Mouse (Mus musculus) left cerebral cortex, adult 8-10 months (tissue): ENCODE measurements around the gene Acsbg2. TPM values are rescaled to one million over a fixed set of nuclear protein-coding genes. Genes with fewer than 3 reads are reported as not detected.

Source experiments
- DNase-seq, 2 experiments: peaks; one replicate each; pipeline ENCODE4 v3.0.0; 2022; ENCODE audit warnings: low spot score in 2 of 2
- total RNA-seq, 4 experiments: library from RNA; stranded (reverse); gene quantifications; 2 replicates each; pipeline ENCODE4 v1.2.4; 2022

Acsbg2 gene
- total RNA-seq, 4 experiments from 2014 or later, result not detected

DNA sequence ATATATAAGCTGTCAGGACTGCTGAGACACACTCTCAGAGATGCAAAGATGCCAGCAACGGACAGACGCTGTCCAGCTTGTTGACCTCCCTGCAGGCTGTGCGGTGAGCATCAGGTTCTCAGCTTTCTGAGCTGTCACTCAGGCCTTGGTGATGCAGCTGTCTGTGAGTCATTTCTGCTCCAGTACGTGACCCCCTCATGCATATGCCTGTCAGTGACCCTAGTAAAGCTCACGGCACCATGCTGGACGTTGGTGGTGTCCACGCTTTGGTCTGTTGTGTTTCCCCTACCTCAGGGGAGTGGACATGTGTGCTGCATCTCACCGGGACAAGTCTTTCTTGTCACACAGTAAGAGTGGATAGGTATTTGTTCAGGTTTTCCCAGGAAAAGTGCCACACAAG, 2.5 kb downstream of the Acsbg2 start:
- no peak for DNase-seq

DNA sequence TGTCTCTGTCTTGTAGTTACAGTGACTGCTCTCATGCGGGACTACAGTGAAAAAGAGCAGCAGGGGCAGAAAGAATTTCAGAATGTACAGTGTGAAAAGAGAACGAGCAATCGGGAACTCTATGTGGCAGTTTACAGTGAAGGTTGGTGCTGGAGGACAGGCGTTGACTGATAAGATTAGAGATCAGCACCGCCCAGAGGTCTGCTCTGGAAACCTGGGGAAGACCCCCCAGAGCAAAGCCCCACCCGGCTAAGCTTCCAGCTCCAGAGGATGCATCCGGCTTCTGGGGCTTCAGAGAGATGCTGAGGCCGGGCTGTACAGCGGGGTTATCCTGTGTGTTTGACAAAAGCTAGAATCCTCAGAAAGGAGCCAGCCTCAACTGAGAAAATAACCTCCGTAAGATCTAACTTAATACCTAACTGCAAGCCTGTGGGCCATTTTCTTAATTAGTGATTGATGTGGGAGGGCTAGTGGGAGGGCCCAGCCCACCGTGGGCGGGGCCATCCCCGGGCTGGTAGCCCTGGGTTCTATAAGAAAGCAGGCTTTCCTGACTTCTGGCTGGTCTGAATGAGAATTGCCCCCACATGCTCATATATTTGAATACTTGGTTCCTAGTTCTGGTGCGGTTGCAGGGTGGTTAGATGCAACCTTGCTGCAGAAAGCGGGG, 3.8 kb downstream of the Acsbg2 start:
- DNase-seq, result no peak

DNA sequence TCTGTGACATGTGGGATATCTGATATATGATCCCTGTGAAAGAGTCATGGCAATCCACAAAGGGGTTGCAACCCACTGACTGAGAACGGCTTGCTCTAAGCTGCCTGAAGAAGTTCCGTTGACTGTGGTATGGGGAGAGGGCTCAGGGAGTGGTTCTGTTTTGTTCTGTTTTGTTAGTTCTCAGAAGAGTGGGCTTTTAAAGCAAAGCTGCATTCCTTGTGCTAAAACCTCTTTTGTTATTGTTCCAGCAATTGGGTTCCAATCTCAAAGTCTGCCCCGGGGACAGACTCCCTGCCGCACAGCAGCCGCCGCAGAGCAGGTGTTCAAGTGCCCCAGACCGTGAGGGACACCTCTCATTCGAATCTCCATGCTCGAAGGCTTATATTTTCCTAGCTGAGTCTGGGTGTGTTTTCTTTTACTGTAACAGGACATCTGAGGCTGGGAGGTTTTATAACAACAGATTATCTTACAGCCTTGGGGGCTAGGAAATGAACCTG, 4.7 kb downstream of the Acsbg2 start:
- no peak for DNase-seq

DNA sequence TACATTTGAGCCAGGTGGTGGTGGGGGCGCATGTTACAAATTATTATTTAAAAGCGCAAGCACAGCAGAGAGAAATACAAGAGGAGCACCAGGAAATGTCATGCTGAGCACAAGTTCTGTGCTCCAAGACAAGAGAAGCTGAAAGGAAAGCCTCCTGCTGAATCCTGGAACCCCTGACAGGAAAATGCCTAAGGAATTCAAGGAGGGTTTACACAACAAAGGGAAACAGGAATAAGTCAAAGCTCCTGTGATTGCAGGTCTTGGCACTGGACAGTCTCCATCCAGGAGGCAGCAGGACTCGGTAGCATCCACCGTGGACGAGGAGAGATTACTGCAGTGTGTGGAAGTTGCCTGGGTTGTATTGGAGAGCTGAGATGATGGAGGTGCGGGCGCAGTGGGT, 8.2 kb downstream of the Acsbg2 start:
- no peak for DNase-seq

DNA sequence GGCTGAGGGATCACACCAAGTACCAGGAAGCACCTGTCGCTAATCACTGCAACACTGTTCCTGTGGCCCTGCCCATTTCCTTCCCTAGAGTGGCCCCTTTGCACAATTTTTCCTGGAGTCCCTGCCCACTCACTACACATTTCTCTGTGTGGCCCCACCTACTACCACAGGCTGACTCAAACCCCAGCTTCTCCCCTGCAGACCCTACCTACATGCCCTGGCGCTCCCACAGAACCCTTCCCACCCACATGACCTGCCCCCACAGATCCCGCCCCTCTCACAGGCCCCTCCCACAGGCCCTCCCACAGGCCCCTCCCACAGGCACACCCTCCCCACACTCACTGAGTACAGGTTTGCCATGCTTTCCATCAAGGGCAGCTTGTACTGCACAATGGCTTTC, 13.1 kb downstream of the Acsbg2 start:
- DNase-seq, result no peak

DNA sequence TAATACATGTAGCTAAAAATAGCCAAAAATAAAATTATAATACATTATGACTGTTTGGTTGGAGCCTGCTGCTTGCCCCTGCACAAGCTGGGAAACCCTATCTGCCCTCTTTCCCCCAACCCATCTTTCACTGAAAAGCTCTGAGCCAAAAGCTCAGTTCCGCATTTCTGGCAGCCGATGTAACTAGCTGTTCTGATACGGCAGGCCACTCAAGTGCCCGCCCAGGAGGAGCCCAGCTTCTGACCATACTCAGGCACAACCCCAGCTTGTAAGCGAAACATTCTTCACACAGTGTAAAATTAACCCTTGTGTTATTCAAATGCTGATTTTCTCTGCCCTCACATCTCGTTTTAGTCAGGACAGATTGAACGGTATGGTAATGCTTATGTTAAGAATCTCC, 15.3 kb downstream of the Acsbg2 start:
- no peak for DNase-seq

DNA sequence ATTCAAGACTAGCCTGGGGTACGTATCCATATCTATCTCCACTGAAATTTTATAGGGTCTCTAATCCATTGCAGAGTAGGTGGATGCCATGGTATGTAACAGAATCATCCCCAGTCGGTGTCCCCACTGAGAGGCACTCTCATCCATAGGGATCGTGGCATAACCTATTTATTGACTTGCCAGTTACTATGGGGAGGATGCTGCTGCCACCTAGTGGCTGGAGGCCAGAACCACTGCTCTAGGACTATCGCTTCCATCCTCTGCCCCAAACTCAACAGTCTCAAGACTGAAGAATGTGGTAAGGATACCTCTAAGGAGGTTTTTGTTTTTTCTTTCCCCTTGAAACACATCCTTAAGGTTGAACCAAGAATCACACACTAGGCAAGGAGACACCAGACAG, 16.0 kb downstream of the Acsbg2 start:
- DNase-seq, result peak in 1 of 2 experiments; percentile 15

DNA sequence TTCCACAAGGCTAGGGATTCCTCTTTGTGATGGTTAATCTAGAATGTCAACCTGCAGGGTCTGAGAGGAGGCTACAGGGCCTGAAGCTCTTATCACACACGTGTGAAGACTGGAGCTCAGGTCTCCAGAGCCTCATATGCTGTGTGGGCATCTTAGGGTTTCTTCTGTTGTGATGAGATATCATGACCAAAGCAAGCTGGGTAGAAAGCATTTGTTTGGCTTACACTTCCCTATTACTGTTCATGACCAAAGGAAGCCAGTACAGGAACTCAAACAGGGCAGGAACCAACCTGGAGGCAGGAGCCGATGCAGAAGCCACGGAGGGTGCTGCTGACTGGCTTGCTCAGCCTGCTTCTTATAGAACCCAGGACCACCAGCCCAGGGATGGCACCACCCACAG, 18.8 kb downstream of the Acsbg2 start:
- no peak for DNase-seq

DNA sequence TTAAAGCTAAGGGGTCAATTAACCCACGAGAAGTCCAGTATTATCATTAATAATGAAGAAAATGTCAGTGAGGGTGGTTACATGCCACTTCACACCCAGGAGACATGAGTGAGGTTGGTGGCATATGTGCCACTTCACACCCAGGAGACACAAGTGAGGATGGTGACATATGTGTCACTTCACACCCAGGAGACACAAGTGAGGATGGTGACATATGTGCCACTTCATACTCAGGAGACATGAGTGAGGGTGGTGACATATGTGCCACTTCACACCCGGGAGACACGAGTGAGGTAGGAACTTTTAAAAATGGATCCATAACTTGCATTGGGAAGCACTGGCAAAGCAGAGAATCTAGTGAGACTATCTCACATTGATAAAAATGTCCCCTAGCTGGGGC, 23.1 kb downstream of the Acsbg2 start:
- no peak for DNase-seq

DNA sequence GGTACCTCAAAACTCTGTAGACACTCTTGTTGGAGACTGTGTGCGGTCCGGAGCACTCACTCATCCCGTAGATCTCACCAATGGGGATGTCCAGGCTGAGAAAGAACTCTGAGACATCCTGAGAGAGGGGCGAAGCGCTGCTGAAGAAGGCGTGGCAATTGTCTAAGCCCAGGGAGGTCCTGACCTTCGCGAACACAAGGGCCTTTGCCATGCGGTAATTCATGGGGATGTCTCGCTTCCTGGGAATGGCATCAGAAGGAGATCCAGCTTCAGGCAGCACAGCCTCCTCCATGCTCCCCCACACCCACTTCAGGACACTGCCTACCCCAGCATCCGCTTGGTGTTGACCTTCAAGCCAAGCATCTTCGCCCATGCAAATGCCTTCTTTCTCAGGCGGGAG, 24.5 kb downstream of the Acsbg2 start:
- DNase-seq, result no peak

DNA sequence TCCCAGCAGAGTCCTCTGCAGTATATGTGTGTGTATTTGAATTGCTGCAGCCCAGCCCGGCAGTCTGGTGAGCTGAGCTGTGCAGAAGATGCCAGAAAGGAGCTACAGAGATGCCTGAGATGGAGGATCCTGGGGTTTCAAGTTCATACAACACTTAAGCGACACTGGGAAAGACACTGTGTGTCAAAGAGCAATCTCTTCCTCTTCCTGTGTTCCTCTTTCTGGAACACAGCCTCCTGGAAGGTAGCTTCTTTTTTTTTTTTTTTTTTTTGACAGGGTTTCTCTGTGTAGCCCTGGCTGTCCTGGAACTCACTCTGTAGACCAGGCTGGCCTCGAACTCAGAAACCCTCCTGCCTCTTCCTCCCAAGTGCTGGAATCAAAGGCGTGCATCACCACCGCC, 25.5 kb downstream of the Acsbg2 start:
- no peak for DNase-seq

DNA sequence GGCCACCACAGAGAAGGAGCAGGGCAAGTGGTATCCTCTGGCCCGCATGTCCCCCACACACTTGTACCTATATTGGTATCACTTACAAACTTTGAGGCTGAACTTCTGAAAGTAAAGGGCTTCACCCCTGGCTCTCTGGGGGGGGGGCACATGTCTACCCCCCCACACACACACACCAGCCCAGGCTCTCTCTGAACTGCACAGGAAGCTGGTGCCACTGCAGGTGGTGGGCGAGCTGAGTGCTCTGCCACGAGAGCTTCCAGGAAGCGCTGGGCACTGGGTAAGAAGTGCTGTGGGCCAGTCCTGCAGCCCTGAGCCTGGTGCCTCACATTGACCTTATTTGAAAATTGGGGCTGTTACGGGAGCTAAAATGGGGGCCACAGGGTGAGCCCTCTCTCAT, 30.6 kb downstream of the Acsbg2 start:
- no peak for DNase-seq

DNA sequence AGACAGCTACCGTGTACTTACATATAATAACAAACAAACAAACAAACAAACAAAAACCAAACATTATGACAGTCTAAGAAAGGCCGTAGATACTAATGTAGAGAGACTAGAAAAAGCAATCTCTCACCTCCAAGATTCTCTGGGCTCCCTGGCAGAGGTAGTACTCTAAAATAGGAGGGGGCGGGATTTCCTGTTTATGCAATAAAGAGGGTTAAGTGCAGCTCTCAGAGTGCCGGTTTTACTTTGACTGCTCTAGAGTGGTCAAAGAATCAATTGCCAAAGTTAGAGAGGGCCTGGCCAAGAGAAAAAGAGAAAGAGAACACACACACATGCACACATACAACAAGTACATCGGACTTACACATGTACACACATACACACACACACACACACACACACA, 32.1 kb downstream of the Acsbg2 start:
- DNase-seq, result no peak

DNA sequence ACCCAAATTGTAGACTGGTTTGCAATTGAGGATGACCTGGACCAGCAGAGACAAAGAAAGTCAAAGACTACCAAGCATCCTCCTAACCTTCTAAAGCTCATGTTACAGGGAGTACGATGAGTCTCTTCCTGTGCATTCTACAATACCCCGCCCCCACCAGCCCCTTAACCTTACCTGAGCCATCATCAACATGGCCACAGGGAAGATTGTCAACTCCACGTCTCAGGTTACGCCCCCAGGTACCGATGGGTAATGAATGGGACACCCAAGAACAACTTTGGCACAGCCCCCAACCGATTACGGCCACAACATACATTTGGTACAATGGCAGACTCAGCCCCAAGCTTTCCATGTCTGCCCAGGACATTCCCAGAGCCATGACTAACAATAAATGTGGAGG, 33.7 kb downstream of the Acsbg2 start:
- no peak for DNase-seq

DNA sequence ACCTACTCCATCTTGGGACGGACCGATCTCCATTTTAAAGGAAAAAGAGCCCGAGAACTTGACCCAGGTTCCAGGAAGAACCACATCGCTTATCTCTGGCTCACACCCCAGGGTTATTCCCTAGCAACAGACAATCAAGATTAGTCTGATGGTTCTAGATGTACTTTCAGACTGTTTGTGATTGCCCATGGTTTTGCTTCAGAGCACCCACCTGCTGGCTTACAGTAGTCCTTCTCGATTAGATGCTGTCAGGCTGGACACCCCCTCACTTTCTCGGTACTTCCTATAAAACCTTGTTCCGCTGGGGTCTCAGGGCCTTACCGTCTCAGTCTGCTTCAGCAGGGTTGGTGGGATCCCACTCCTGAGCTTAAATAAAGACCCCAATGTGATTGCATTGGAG, 37.9 kb downstream of the Acsbg2 start:
- DNase-seq, result no peak

DNA sequence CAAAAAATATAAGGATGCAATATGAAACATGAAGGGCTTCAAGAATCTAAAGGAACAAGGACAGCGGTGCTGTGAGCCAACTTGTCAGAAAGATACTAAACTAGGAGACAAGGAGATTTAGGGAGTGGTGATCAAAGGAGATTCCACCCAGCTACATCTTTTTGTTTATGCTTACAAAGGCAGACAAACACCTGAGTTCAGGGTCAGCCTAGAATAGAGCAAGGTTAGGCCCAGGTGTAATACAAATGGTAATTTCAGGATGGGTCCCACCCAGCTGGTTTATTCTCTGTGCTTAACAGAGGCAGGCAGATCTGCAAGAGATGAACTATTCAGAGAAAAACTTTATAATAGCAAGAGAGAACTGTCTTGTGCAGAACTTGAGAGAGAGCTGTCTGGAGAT, 40.9 kb downstream of the Acsbg2 start:
- DNase-seq, result no peak

DNA sequence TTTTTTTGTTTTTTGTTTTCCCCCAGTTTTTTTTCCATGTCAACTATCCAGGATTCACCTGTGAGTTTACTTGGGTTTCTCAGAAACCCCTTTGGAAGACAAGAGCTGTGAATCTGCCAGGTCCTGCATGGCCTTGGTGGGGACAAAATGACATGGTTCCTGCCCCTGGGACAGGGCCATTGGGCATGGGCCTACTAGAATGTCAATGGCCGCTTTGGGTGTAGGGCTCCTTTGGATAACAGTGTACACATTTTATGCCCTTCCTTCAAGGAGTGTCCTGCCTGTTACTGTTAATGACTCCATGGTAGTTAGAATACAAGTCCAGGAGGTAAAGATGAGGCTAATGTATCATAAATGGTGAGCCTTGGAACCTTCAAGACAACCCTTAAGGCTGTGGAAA, 41.3 kb downstream of the Acsbg2 start:
- DNase-seq, result no peak

DNA sequence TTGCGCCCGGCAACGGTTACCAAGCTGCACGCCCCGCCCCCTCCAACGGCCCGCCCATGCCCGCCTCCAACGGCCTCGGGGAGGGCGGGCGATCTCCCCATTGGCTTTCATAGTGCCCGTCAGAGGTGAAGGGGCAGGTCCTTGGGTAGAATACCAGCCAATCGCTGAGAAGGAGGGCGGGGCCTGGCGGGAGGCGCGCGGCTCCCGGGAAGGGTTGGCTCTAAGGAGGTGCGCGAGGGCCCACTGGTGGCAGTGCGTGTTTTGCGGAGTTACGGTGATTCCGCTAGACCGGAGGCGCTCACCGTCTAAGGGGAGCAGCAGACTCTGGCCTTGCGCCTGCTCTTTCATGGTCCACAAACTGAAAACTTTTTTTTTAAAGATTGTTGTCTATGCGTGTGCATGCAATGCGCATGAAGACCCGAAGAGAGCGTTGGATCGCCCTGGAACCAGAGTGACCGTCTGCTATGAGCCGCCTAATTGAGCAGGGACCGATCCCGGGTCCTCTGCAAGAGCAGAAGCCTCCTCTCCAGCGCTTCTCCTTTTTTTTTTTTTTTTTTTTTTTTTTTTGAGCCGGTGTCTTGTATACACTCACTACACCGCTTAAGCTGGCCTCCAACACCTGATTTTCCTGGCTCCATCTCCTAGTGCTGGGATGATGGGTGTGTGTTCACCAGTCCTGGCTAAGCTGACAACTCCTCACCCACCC, 43.0 kb downstream of the Acsbg2 start:
- DNase-seq, result peak; percentile 88 to 98

DNA sequence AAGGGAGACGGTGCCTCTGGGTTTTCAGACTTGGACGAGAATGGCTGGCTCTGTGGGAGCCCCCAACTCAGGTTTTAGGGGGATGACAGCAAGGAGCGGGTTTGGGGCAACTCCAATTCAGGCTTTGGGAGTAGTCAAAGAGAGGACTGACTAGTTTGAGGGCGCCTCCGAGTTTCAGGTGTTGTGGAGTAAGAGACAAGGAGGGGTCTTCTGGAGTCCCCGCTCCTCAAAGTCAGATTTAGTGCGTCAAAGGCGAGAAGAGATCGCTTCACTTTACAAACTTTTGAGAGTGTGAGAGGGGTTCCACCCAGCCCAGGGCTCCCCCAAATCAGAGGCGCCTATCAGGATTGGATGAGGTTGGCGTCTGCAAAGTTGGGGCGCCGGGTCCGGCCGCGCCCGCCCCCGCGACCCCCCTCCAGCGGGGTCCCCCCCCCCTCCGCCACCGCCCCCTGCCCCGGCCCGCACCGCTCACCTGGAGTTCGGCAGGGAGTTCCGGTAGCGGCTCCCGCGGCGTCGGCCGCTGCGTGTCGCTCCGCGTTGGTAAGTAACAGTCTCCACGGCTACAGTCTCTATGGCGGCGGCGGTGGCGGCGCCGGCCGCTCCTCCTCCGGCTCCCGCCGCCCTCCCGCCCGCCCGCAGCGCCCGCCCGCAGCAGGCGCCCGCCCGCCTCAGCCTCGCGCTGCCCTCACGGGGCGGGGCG, 43.7 kb downstream of the Acsbg2 start, which contains the start of gene Rfx2:
Gene Rfx2 (minus strand): TSS at position 603 of the 700 bp plus-strand sequence.
- no peak for DNase-seq

DNA sequence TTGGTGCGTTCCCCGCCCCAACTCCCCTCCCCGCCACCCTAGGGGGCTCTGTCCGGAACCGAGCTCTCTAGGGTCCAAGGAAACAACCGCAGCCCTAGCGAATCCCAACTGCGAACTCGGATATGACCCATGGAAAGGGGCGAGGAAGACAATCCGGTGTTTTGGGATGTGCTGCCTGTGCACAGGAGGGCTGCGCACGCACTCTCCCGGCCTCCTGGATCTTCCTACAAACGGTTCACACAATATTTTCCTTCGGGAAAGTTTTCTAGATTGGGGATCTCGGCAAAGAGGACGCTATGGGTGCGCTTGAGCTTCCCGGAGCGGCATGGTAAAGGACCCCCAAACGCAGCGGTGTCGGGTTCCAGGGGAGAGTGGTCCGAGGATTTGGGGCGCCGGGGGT, 44.5 kb downstream of the Acsbg2 start:
- no peak for DNase-seq

DNA sequence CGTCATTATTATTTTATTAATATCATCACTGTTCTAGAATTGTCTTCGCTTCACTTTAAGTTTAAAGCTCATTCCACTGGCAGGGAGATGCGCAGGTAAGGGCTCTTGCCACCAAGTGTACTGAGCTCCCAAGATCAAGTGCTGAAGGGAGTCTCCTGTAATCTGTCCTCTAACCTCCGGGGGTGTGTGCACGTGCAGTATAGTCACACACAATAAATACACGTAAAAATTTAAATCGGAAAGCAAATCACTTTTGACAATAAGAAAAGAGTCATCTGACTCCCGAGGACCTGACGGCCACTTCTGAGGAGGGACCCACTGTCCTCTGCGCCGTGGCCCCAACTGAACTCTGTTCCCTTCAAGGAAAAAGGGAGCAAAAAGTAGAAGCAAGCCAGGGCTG, 45.1 kb downstream of the Acsbg2 start:
- DNase-seq, result no peak

DNA sequence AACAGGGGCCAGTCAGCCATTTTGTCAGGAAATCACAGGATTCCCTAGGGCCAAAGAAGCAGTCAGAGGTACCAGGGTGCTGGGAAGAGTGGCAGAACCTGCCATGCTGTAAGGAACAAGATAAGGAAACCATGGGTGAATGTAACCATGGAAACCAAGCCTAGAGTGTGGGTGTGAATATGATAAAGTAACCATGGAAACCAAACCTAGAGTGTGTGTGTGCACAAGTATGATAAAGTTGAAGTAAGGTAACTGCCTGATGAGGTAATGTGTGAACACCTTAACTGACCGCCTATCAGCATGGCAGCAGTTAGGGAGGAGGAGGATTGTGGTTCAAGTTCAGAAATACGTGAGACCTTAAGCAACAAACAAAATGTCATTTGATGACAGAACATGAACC, 47.5 kb downstream of the Acsbg2 start:
- DNase-seq, result peak in 1 of 2 experiments; percentile 33

DNA sequence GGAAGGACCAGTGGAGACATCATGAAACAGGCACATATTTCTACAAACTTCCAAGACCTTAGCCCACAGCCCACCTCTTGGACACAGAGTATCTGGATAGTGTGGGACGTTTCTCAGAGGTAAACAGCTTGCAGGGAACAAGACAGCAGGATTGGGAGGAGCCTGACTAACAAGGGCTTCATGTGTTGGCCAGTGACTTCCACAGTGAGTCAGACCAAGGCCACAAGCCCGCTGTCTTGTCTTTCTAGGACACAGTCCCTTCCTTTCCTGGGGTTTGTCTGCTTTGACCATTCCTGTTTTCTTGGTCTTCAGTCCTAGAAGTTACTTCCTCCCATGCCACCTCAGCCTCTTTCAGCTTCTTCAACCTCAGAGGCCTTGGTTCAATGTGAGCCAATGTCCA, 50.9 kb downstream of the Acsbg2 start:
- DNase-seq, result no peak
